Mouse (Mus musculus): ENCODE data around the gene Palld. TPM values are rescaled to one million over a fixed set of nuclear protein-coding genes. Genes with fewer than 3 reads are reported as not detected.

The Palld gene
- total RNA-seq, 2 experiments from 2014 or later = 4.0 to 4.2 TPM

- intact Hi-C loops (cut with DNase I) = no loop called here
- no peak for DNase-seq (ENCODE audit: low spot score in 2 of 2)
These were observed 400.2 kb downstream of the Palld start for GRCm38 (mm10) chr8:61502277-61502676.

GRCm38 (mm10) chr8:61500914-61501313 lies 401.6 kb downstream of the Palld start:
- no peak for DNase-seq (ENCODE audit: low spot score in 2 of 2)
- intact Hi-C loops (cut with DNase I) = no loop called here

GRCm38 (mm10) chr8:61499035-61499434 lies 403.5 kb downstream of the Palld start:
- peak in 1 of 2 experiments; percentile 31 for DNase-seq (ENCODE audit: low spot score in 2 of 2)
- intact Hi-C loops (cut with DNase I) = loop anchor here (5.0 kb wide), 1 partner anchor 422 kb away; no protein-coding TSS in a partner anchor

GRCm38 (mm10) chr8:61497110-61497509 lies 405.4 kb downstream of the Palld start:
- no peak for DNase-seq (ENCODE audit: low spot score in 2 of 2)
- intact Hi-C loops (cut with DNase I) = loop anchor here (5.0 kb wide), 1 partner anchor 420 kb away; no protein-coding TSS in a partner anchor

- no peak for DNase-seq (ENCODE audit: low spot score in 2 of 2)
These were observed 413.9 kb downstream of the Palld start for GRCm38 (mm10) chr8:61488631-61489030.

GRCm38 (mm10) chr8:61487597-61488156 lies 414.8 kb downstream of the Palld start, which contains the start of gene Cbr4:
TSS of gene Cbr4 (plus strand) at chr8:61487734.
- peak; percentile 91 to 96 for DNase-seq (ENCODE audit: low spot score in 2 of 2)
- intact Hi-C loops (cut with DNase I) = loop anchor here (5.0 kb wide), 2 partner anchors 110 to 495 kb away; partner anchors contain the start of gene Nek1

More at GRCm38 (mm10) chr8:61488631-61489030, 413.9 kb downstream of the Palld start:
- intact Hi-C loops (cut with DNase I) = loop anchor here (5.0 kb wide), 2 partner anchors 111 to 496 kb away; partner anchors contain the start of gene Nek1

GRCm38 (mm10) chr8:61486923-61487529 lies 415.5 kb downstream of the Palld start:
- DNase-seq (ENCODE audit: low spot score in 2 of 2) = no peak
- intact Hi-C loops (cut with DNase I) = loop anchor here (5.0 kb wide), 2 partner anchors 110 to 495 kb away; partner anchors contain the start of gene Nek1

- intact Hi-C loops (cut with DNase I) = loop anchor here (5.0 kb wide), 2 partner anchors 258 to 403 kb away; partner anchors contain the start of gene Sh3rf1
- DNase-seq (ENCODE audit: low spot score in 2 of 2) = no peak
These were observed 422.1 kb downstream of the Palld start for GRCm38 (mm10) chr8:61480260-61480967.

GRCm38 (mm10) chr8:61479506-61480214 lies 422.8 kb downstream of the Palld start:
- intact Hi-C loops (cut with DNase I) = loop anchor here (5.0 kb wide), 2 partner anchors 257 to 402 kb away; partner anchors contain the start of gene Sh3rf1
- DNase-seq (ENCODE audit: low spot score in 2 of 2) = peak; percentile 39 to 66

GRCm38 (mm10) chr8:61478793-61479192 lies 423.7 kb downstream of the Palld start:
- intact Hi-C loops (cut with DNase I) = no loop called here
- DNase-seq (ENCODE audit: low spot score in 2 of 2) = no peak

GRCm38 (mm10) chr8:61478150-61478549 lies 424.3 kb downstream of the Palld start:
- intact Hi-C loops (cut with DNase I) = no loop called here
- no peak for DNase-seq (ENCODE audit: low spot score in 2 of 2)

- intact Hi-C loops (cut with DNase I) = no loop called here
- DNase-seq (ENCODE audit: low spot score in 2 of 2) = no peak
These were observed 426.3 kb downstream of the Palld start for GRCm38 (mm10) chr8:61476160-61476559.

- intact Hi-C loops (cut with DNase I) = no loop called here
- DNase-seq (ENCODE audit: low spot score in 2 of 2) = no peak
These were observed 427.2 kb downstream of the Palld start for GRCm38 (mm10) chr8:61475251-61475673.

- peak in 1 of 2 experiments; percentile 69 for DNase-seq (ENCODE audit: low spot score in 2 of 2)
These were observed 432.3 kb downstream of the Palld start for GRCm38 (mm10) chr8:61470213-61470612.

GRCm38 (mm10) chr8:61467553-61467815 lies 435.0 kb downstream of the Palld start:
- intact Hi-C loops (cut with DNase I) = no loop called here

More at GRCm38 (mm10) chr8:61470213-61470612, 432.3 kb downstream of the Palld start:
- intact Hi-C loops (cut with DNase I) = loop anchor here (5.0 kb wide), 1 partner anchor 253 kb away; no protein-coding TSS in a partner anchor

GRCm38 (mm10) chr8:61466696-61467552 lies 435.6 kb downstream of the Palld start:
- intact Hi-C loops (cut with DNase I) = no loop called here
- no peak for DNase-seq (ENCODE audit: low spot score in 2 of 2)

More at GRCm38 (mm10) chr8:61467553-61467815, 435.0 kb downstream of the Palld start:
- no peak for DNase-seq (ENCODE audit: low spot score in 2 of 2)

GRCm38 (mm10) chr8:61464393-61464792 lies 438.1 kb downstream of the Palld start:
- no peak for DNase-seq (ENCODE audit: low spot score in 2 of 2)
- intact Hi-C loops (cut with DNase I) = no loop called here

GRCm38 (mm10) chr8:61462221-61462620 lies 440.3 kb downstream of the Palld start:
- intact Hi-C loops (cut with DNase I) = no loop called here
- no peak for DNase-seq (ENCODE audit: low spot score in 2 of 2)
